Mouse (Mus musculus): ENCODE measurements around the gene Trp53. TPM values are rescaled to one million over a fixed set of nuclear protein-coding genes. Genes with fewer than 3 reads are reported as not detected.

Gene Trp53
- polyA plus RNA-seq, 1 experiment, result 230 TPM

DNA sequence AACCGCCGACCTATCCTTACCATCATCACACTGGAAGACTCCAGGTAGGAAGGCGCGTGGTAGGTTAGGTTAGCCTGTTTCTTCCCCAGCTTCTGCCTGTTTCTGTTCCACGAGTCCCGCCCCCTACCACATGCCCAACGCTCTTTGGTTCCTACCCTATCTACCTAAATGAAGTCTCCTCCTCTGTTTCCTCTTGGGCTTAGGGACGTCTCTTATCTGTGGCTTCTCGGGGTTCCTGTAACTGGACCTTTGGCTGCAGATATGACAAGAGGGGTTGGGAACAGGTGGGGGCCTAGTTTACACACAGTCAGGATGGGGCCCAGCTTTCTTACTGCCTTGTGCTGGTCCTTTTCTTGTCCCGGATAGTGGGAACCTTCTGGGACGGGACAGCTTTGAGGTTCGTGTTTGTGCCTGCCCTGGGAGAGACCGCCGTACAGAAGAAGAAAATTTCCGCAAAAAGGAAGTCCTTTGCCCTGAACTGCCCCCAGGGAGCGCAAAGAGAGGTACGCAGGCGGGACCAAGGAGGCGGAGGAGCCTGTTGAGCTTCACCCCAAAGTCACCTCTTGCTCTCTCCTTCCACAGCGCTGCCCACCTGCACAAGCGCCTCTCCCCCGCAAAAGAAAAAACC lies 9.2 kb downstream of the Trp53 start:
- H3K36me3 ChIP-seq (ENCODE audit: control insufficient read depth, insufficient read depth, low read length, poor library complexity, severe bottlenecking), result peaks cover 54% of the 10 kb centered on the region
- no peak overlapping the region for H3K4me3 ChIP-seq (ENCODE audit: low read depth, low read length)
- no peaks in the 10 kb centered on the region for H3K27me3 ChIP-seq (ENCODE audit: control insufficient read depth, insufficient read depth, low read length, poor library complexity, severe bottlenecking)
- TF ChIP-seq POLR2A (IDR thresholded peaks at IDR 0.05; ENCODE audit: insufficient read depth, low read length) (no peak), CTCF (IDR thresholded peaks at IDR 0.05; ENCODE audit: low read depth, low read length) (no peak), EP300 (IDR thresholded peaks at IDR 0.05; ENCODE audit: insufficient read depth, low read depth, low read length) (no peak)
- H3K27ac ChIP-seq (ENCODE audit: insufficient read depth, low read length), result no peak overlapping the region
- no peak overlapping the region for H3K9ac ChIP-seq (ENCODE audit: low read depth, poor library complexity, severe bottlenecking)
- no peaks in the 10 kb centered on the region for H3K9me3 ChIP-seq (replicated peaks; ENCODE audit: control insufficient read depth, insufficient read depth, low read length, poor library complexity, severe bottlenecking)
- H3K4me1 ChIP-seq (ENCODE audit: control insufficient read depth, insufficient read depth, low read length), result peaks cover 2% of the 10 kb centered on the region

DNA sequence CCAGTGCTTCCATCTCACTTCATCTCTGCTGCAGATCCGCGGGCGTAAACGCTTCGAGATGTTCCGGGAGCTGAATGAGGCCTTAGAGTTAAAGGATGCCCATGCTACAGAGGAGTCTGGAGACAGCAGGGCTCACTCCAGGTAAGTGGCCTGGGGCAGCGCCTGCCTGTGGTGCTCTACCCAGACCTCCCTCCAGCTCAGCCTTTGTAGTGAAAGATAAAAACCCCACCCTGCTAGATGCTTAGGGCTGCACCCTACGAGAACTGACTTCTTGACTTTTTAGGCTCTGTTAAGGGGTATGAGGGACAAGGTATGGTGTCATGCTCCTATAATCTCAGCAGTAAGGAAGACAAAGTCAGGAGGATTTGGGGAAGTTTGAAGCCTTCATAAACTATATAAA lies 10.5 kb downstream of the Trp53 start:
- Histone ChIP-seq H3K27ac (ENCODE audit: insufficient read depth, low read length) (no peak overlapping the region), H3K9me3 (replicated peaks; ENCODE audit: control insufficient read depth, insufficient read depth, low read length, poor library complexity, severe bottlenecking) (no peaks in the 10 kb centered on the region), H3K4me1 (ENCODE audit: control insufficient read depth, insufficient read depth, low read length) (no peaks in the 10 kb centered on the region), H3K4me3 (ENCODE audit: low read depth, low read length) (no peak overlapping the region), H3K36me3 (ENCODE audit: control insufficient read depth, insufficient read depth, low read length, poor library complexity, severe bottlenecking) (peaks cover 54% of the 10 kb centered on the region), H3K27me3 (ENCODE audit: control insufficient read depth, insufficient read depth, low read length, poor library complexity, severe bottlenecking) (no peaks in the 10 kb centered on the region), H3K9ac (ENCODE audit: low read depth, poor library complexity, severe bottlenecking) (no peak overlapping the region)
- no peak for TF ChIP-seq POLR2A (IDR thresholded peaks at IDR 0.05; ENCODE audit: insufficient read depth, low read length)
- no peak for TF ChIP-seq CTCF (IDR thresholded peaks at IDR 0.05; ENCODE audit: low read depth, low read length)

DNA sequence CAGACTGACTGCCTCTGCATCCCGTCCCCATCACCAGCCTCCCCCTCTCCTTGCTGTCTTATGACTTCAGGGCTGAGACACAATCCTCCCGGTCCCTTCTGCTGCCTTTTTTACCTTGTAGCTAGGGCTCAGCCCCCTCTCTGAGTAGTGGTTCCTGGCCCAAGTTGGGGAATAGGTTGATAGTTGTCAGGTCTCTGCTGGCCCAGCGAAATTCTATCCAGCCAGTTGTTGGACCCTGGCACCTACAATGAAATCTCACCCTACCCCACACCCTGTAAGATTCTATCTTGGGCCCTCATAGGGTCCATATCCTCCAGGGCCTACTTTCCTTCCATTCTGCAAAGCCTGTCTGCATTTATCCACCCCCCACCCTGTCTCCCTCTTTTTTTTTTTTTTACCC lies 11.3 kb downstream of the Trp53 start:
- Histone ChIP-seq H3K36me3 (ENCODE audit: control insufficient read depth, insufficient read depth, low read length, poor library complexity, severe bottlenecking) (peaks cover 50% of the 10 kb centered on the region), H3K9ac (ENCODE audit: low read depth, poor library complexity, severe bottlenecking) (no peak overlapping the region), H3K4me3 (ENCODE audit: low read depth, low read length) (no peak overlapping the region), H3K9me3 (replicated peaks; ENCODE audit: control insufficient read depth, insufficient read depth, low read length, poor library complexity, severe bottlenecking) (no peaks in the 10 kb centered on the region), H3K4me1 (ENCODE audit: control insufficient read depth, insufficient read depth, low read length) (no peaks in the 10 kb centered on the region), H3K27ac (ENCODE audit: insufficient read depth, low read length) (no peak overlapping the region), H3K27me3 (ENCODE audit: control insufficient read depth, insufficient read depth, low read length, poor library complexity, severe bottlenecking) (no peaks in the 10 kb centered on the region)
- TF ChIP-seq CTCF (IDR thresholded peaks at IDR 0.05; ENCODE audit: low read depth, low read length) (no peak), POLR2A (IDR thresholded peaks at IDR 0.05; ENCODE audit: insufficient read depth, low read length) (no peak), EP300 (IDR thresholded peaks at IDR 0.05; ENCODE audit: insufficient read depth, low read depth, low read length) (no peak)

DNA sequence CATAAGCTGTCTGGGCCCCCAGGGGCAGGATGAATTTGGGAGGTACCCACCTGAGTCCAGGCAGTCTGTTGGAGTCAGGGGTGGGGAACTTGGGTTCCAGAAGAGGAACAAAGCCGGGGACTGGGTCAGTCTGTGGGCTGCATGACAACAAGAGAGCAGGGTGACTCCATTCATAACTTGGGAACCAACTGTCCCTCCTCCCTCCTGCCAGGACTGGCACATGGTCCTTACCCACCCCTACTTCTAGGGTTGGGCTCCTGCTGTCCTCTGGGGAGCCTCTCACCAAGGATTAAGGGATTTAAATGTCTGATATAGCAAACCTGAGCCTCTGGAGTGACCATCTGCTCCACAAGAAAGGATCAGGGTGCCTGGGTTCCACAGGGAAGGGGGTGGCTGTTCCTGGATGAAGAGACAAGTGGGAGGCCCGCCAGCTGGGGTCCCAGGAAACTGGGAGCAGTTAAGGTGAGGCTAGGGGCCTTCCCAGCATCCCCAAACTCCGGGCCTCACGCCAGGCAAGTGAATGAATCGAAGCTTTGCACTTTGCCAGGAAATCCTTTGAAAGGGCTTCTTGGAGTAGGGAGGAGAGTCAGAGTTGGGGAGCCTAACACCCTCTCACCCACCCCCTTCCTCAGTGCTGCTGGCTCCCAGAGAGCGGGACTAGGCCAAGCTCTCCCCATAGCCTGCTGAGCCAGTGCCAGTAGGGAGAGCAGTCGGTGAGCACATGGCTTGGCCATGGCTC lies 11.9 kb downstream of the Trp53 start:
- TF ChIP-seq CTCF (IDR thresholded peaks at IDR 0.05; ENCODE audit: low read depth, low read length) (no peak), EP300 (IDR thresholded peaks at IDR 0.05; ENCODE audit: insufficient read depth, low read depth, low read length) (no peak), POLR2A (IDR thresholded peaks at IDR 0.05; ENCODE audit: insufficient read depth, low read length) (no peak)
- Histone ChIP-seq H3K4me3 (ENCODE audit: low read depth, low read length) (no peak overlapping the region), H3K27me3 (ENCODE audit: control insufficient read depth, insufficient read depth, low read length, poor library complexity, severe bottlenecking) (no peaks in the 10 kb centered on the region), H3K36me3 (ENCODE audit: control insufficient read depth, insufficient read depth, low read length, poor library complexity, severe bottlenecking) (peaks cover 45% of the 10 kb centered on the region), H3K4me1 (ENCODE audit: control insufficient read depth, insufficient read depth, low read length) (no peaks in the 10 kb centered on the region), H3K9ac (ENCODE audit: low read depth, poor library complexity, severe bottlenecking) (no peak overlapping the region), H3K9me3 (replicated peaks; ENCODE audit: control insufficient read depth, insufficient read depth, low read length, poor library complexity, severe bottlenecking) (no peaks in the 10 kb centered on the region), H3K27ac (ENCODE audit: insufficient read depth, low read length) (no peak overlapping the region)

DNA sequence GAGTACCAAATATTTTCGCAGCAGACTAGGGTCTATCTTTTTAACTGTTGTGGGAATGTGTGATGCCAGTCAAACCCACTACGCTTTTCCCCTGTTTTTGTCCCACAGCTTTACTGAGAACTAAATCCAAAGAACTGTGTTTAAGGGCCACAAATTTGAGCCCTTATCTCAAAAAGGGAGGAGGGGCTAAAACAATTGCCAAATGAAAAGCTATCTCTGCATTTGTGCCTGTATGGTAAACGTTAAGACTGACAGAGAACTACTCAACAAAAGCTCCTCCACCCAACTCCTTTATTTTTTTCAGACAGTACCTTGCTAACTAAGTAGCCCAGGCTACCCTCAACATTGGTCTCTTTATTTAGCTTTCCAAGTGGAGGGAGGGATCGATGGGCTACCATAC lies 12.6 kb downstream of the Trp53 start:
- TF ChIP-seq CTCF (IDR thresholded peaks at IDR 0.05; ENCODE audit: low read depth, low read length) (no peak), EP300 (IDR thresholded peaks at IDR 0.05; ENCODE audit: insufficient read depth, low read depth, low read length) (no peak), POLR2A (IDR thresholded peaks at IDR 0.05; ENCODE audit: insufficient read depth, low read length) (no peak)
- H3K27ac ChIP-seq (ENCODE audit: insufficient read depth, low read length), result no peak overlapping the region
- H3K9ac ChIP-seq (ENCODE audit: low read depth, poor library complexity, severe bottlenecking), result no peak overlapping the region
- H3K27me3 ChIP-seq (ENCODE audit: control insufficient read depth, insufficient read depth, low read length, poor library complexity, severe bottlenecking), result no peaks in the 10 kb centered on the region
- H3K36me3 ChIP-seq (ENCODE audit: control insufficient read depth, insufficient read depth, low read length, poor library complexity, severe bottlenecking), result peaks cover 37% of the 10 kb centered on the region
- no peak overlapping the region for H3K4me3 ChIP-seq (ENCODE audit: low read depth, low read length)
- H3K4me1 ChIP-seq (ENCODE audit: control insufficient read depth, insufficient read depth, low read length), result no peaks in the 10 kb centered on the region
- no peaks in the 10 kb centered on the region for H3K9me3 ChIP-seq (replicated peaks; ENCODE audit: control insufficient read depth, insufficient read depth, low read length, poor library complexity, severe bottlenecking)

DNA sequence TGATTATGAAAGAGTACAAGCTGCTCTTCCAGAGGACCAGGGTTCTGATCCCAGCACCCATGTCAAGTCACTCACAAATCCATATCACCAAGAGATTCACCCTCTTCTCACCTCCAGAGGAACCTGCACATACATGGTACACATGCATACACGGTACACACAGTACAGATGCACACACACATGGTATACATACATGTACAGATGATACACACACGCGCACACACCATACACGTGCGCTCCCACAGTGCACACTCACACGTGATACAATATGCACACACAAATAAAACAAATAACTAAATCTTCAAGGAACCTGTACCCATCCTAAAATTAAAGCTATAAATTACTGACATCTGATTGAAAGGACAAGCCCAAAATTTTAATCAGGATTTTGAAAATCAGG lies 14.7 kb downstream of the Trp53 start:
- no peak for TF ChIP-seq POLR2A (IDR thresholded peaks at IDR 0.05; ENCODE audit: insufficient read depth, low read length)
- no peak for TF ChIP-seq CTCF (IDR thresholded peaks at IDR 0.05; ENCODE audit: low read depth, low read length)
- TF ChIP-seq EP300 (IDR thresholded peaks at IDR 0.05; ENCODE audit: insufficient read depth, low read depth, low read length), result no peak
- H3K4me3 ChIP-seq (ENCODE audit: low read depth, low read length), result no peak overlapping the region
- H3K27ac ChIP-seq (ENCODE audit: insufficient read depth, low read length), result no peak overlapping the region
- no peaks in the 10 kb centered on the region for H3K9me3 ChIP-seq (replicated peaks; ENCODE audit: control insufficient read depth, insufficient read depth, low read length, poor library complexity, severe bottlenecking)
- no peaks in the 10 kb centered on the region for H3K4me1 ChIP-seq (ENCODE audit: control insufficient read depth, insufficient read depth, low read length)
- no peaks in the 10 kb centered on the region for H3K27me3 ChIP-seq (ENCODE audit: control insufficient read depth, insufficient read depth, low read length, poor library complexity, severe bottlenecking)
- no peak overlapping the region for H3K9ac ChIP-seq (ENCODE audit: low read depth, poor library complexity, severe bottlenecking)
- peaks cover 19% of the 10 kb centered on the region for H3K36me3 ChIP-seq (ENCODE audit: control insufficient read depth, insufficient read depth, low read length, poor library complexity, severe bottlenecking)
